Mouse (Mus musculus) midbrain, postnatal 0 days (tissue): ENCODE measurements around the gene Med23. TPM values are rescaled to one million over a fixed set of nuclear protein-coding genes. Genes with fewer than 3 reads are reported as not detected.

ENCODE experiments used
- ATAC-seq: fragments of 200-750 bp; cut with Nextera tagmentation; 2 replicates; pipeline ENCODE4 v1.8.0; 2017; ENCODE audit warnings: moderate number of reproducible peaks, mild to moderate bottlenecking, moderate TSS enrichment, moderate library complexity; ENCODE audit not compliant: low FRiP score
- DNase-seq: peaks from one replicate; pipeline ENCODE4 v3.0.0-alpha.2; 2015; ENCODE audit warnings: low spot score
- H3K27ac ChIP-seq: fragments of 300-500 bp; sonication (generic); 2 replicates; pipeline ENCODE4 v1.5.1; 2014; ENCODE audit warnings: low read depth, mild to moderate bottlenecking, low read length, mixed read lengths
- H3K27me3 ChIP-seq: fragments of 300-500 bp; sonication (generic); 2 replicates; pipeline ENCODE4 v1.6.1; 2014; ENCODE audit warnings: low read length, control low read depth, mixed read lengths; ENCODE audit not compliant: insufficient read depth
- H3K36me3 ChIP-seq: fragments of 300-500 bp; sonication (generic); 2 replicates; pipeline ENCODE4 v1.6.1; 2014; ENCODE audit warnings: low read length, control low read depth, mixed read lengths; ENCODE audit not compliant: insufficient read depth
- H3K4me1 ChIP-seq: fragments of 300-500 bp; sonication (generic); 2 replicates; pipeline ENCODE4 v1.6.1; 2014; ENCODE audit warnings: mild to moderate bottlenecking, control low read depth, antibody characterized with exemption, low read length, mixed read lengths; ENCODE audit not compliant: insufficient read depth
- H3K4me2 ChIP-seq: fragments of 300-500 bp; sonication (generic); 2 replicates; pipeline ENCODE4 v1.6.1; 2014; ENCODE audit warnings: low read depth, mild to moderate bottlenecking, low read length, mixed read lengths; ENCODE audit not compliant: poor library complexity, severe bottlenecking
- H3K4me3 ChIP-seq: fragments of 300-500 bp; sonication (generic); 2 replicates; pipeline ENCODE4 v1.5.1; 2014; ENCODE audit warnings: low read depth, mild to moderate bottlenecking, low read length, moderate library complexity
- H3K9ac ChIP-seq: fragments of 300-500 bp; sonication (generic); replicated peaks from 2 replicates; pipeline ENCODE4 v1.6.1; 2014; ENCODE audit warnings: mild to moderate bottlenecking, low read length, moderate library complexity, mixed read lengths; ENCODE audit not compliant: poor library complexity, severe bottlenecking
- H3K9me3 ChIP-seq: fragments of 300-500 bp; sonication (generic); 2 replicates; pipeline ENCODE4 v1.6.1; 2016; ENCODE audit warnings: low read length, control low read depth
- CTCF ChIP-seq: IDR thresholded peaks from 2 replicates; pipeline ENCODE4 v1.5.1; 2016; ENCODE audit warnings: antibody characterized with exemption, mild to moderate bottlenecking
- WGBS: fragments of 180-500 bp; shearing (Covaris S2); extraction: QIAGEN DNeasy Blood & Tissue Kit; methylation state at CpG from one replicate; pipeline ENCODE4 v1.1.7; 2014; 5-methylcytosine and 5-hydroxymethylcytosine counted together
- polyA plus RNA-seq: library from polyadenylated mRNA; unstranded; fragments of >200 nt; fragmentation: Nextera tagmentation; extraction: Ambion mirVana; gene quantifications from 2 replicates; pipeline ENCODE4 v1.2.1, GENCODE M21; 2015
- total RNA-seq: library from RNA; depleted of rRNA; stranded (reverse); fragments of >200 nt; gene quantifications from 2 replicates; pipeline ENCODE4 v1.2.3, GENCODE M21; 2014; rRNA removed

The Med23 gene
- total RNA-seq (40.3 and 55.0 TPM in 2 replicates), polyA plus RNA-seq (15.1 and 19.0 TPM in 2 replicates)

DNA sequence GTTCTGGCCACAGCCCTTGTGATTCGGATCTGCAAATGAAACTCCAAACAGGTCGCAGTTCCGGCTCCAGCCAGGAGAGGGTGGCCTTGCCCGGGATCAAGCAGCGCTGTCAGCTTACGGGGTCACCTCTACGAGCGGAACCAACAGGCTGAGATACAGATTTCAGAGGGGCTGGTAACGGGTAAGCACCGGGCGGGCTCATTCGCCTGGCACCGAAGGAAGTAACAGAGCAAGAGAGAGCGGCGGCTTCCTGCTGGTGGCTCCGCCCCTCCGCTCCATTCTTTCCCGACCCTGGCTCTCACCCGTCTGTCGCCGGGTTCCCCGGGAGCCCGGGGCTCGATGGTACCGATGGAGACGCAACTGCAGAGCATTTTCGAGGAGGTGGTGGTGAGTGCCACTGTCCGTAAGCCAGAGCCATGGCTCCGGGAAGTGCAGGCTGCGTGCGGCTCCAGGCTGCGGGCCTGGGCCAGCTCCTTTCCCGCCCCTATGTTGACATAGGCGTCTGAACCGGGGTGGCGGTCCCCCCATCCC, at the start of gene Med23:
Med23 (plus strand) TSS at position 227 of the 531 bp plus-strand sequence.
- peak; percentile 98 for DNase-seq

DNA sequence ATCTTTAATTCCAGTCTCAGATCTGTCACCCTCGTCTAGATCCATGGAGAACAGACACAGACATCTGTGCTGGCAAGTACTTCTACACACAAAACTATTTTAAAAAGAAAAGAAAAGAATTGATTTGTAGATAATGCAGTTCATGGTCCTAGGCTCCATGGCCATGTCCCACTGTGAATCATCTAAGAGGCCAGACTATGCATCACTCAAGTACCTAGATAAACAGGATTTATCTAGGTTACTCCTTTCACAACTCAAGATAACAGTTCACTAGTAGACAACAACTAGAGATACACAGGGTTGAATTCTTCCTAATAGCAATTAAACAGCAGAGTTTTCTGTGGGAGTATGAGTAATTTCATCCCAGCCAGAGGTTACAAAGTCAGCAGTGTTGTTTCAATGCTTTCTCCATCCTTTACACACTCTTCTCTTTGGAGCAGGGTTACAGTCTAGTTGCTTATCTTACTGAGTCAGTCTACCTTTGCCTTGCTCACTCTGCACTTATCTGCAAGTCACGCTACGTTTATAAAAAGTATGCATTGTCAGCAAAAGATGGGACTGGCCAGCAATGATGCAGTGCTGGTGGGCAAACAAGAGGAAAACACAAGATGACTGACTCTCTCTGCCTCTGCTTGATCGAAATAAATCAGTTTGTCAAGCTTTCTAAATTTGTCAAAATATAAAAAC, 47.7 kb upstream of the Med23 start:
- H3K27ac ChIP-seq: no peak overlapping the region
- ATAC-seq (no peak), DNase-seq (no peak)
- no peaks in the 10 kb centered on the region for H3K27me3 ChIP-seq
- no peak overlapping the region for H3K4me2 ChIP-seq
- no peaks in the 10 kb centered on the region for H3K9me3 ChIP-seq
- no peak for TF ChIP-seq CTCF
- no peaks in the 10 kb centered on the region for H3K36me3 ChIP-seq
- no peaks in the 10 kb centered on the region for H3K4me1 ChIP-seq
- no peak overlapping the region for H3K4me3 ChIP-seq
- 86% methylated on average over 4 of the region's 4 CpGs for WGBS
- H3K9ac ChIP-seq: no peak overlapping the region

More for the DNA sequence above, at the start of gene Med23:
- Histone ChIP-seq H3K4me3 (peak within 1 kb of the TSS; percentile 95), H3K27ac (peak within 1 kb of the TSS; percentile 47; the same call in 1 of the 2 replicates), H3K4me1 (no peaks in the 10 kb centered on the region), H3K9ac (peak within 1 kb of the TSS; percentile 96), H3K27me3 (0 out of 2 replicates have a peak, but pooled peaks cover 3% of the 10 kb centered on the region), H3K9me3 (no peaks in the 10 kb centered on the region), H3K4me2 (peak within 1 kb of the TSS; percentile 60), H3K36me3 (peaks cover 14% of the 10 kb centered on the region)
- ATAC-seq: peak; percentile 100
- WGBS: under 1% methylated on average over 36 of the region's 36 CpGs
- peak; percentile 98 for TF ChIP-seq CTCF

DNA sequence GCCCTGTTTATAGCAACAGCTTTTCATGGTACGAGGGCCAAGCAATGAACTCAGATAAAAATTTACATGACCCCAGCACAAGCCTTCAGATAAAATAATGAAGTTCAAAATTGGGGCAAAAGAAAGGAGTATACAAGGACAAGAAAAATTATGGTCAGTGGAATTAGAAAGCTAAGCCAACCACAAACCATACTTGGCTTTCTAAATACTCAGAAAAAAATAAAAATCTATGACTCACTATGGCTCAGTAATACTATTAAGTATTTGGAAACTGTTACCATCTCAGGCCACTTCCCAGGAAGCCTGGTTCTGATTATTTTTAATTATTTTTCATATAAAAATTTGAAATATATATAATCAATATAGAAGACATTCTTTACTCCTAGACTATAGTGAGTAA, 46.9 kb upstream of the Med23 start:
- no peak overlapping the region for H3K4me2 ChIP-seq
- H3K9ac ChIP-seq: no peak overlapping the region
- no peak for DNase-seq
- no peaks in the 10 kb centered on the region for H3K36me3 ChIP-seq
- 88% methylated on average over 1 of the region's 1 CpGs for WGBS
- H3K9me3 ChIP-seq: no peaks in the 10 kb centered on the region
- H3K27me3 ChIP-seq: no peaks in the 10 kb centered on the region
- no peak overlapping the region for H3K27ac ChIP-seq
- ATAC-seq: no peak
- TF ChIP-seq CTCF: no peak
- no peaks in the 10 kb centered on the region for H3K4me1 ChIP-seq
- H3K4me3 ChIP-seq: no peak overlapping the region

DNA sequence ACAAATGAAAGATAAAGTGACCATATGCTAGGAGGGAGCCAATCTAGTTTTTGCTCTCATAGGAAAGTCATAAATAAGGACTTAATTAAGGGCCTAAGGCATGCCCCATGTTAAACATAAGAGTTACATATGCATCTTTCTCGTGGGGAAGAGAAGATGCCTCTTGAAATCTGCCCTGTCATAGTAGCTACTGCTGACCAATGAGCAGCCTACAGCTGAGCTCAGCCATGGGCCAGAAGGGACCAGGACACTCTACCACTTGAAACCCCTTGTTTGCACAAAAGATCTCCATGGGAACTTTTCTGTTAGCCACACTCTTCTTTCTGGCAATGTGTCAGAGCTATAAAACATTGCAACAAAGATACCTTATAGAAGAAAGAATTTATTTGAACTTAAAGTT, 46.5 kb upstream of the Med23 start:
- no peak overlapping the region for H3K4me2 ChIP-seq
- DNase-seq: no peak
- no peak for TF ChIP-seq CTCF
- no peak overlapping the region for H3K4me3 ChIP-seq
- H3K9ac ChIP-seq: no peak overlapping the region
- no peaks in the 10 kb centered on the region for H3K36me3 ChIP-seq
- no peaks in the 10 kb centered on the region for H3K27me3 ChIP-seq
- no peaks in the 10 kb centered on the region for H3K9me3 ChIP-seq
- no peak overlapping the region for H3K27ac ChIP-seq
- no peak for ATAC-seq
- WGBS: 49% methylated on average over 1 of the region's 1 CpGs
- no peaks in the 10 kb centered on the region for H3K4me1 ChIP-seq

DNA sequence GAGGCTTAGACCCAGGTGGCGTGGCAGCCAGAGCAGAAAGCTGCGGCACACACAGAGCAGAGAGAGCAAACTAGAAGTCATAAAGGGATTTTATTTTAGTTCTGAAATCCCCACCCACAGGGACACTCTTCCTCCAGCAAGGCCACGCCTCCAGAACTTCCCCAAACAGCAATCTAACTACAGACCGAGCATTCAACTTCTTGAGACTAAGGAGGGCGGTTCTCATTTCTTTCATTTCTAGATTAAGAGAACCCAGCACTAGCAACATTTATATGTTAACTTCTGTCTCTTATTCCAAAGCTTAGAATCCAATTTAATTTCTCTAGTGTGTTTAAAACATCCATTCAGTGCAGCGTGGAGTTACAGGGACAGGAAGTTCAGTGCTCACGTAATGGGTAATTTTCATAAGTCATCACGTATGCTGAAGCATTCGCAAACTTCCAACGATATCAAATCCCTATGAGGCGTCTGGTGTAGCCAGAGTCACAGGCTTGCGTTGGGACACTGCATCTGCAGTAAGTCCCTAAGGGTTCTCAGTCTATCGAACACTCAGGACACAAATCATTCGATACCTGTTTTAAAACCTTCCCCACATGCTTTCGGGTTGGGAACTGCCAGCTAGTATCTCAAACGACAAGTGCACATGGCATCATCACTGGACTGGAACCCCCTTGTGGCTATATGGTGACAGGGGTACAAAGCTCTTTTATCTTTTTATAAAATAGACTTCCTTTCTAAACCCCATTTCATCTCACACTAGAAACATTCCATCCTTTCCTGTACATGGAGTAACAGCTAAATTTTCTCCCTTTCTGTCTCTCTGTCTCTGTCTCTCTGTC, 45.9 kb upstream of the Med23 start:
- ATAC-seq (no peak), DNase-seq (no peak)
- no peak overlapping the region for H3K9ac ChIP-seq
- no peaks in the 10 kb centered on the region for H3K36me3 ChIP-seq
- H3K4me2 ChIP-seq: no peak overlapping the region
- no peak overlapping the region for H3K27ac ChIP-seq
- no peak for TF ChIP-seq CTCF
- WGBS: 77% methylated on average over 16 of the region's 16 CpGs
- H3K4me3 ChIP-seq: no peak overlapping the region
- no peaks in the 10 kb centered on the region for H3K9me3 ChIP-seq
- no peaks in the 10 kb centered on the region for H3K27me3 ChIP-seq
- H3K4me1 ChIP-seq: no peaks in the 10 kb centered on the region

DNA sequence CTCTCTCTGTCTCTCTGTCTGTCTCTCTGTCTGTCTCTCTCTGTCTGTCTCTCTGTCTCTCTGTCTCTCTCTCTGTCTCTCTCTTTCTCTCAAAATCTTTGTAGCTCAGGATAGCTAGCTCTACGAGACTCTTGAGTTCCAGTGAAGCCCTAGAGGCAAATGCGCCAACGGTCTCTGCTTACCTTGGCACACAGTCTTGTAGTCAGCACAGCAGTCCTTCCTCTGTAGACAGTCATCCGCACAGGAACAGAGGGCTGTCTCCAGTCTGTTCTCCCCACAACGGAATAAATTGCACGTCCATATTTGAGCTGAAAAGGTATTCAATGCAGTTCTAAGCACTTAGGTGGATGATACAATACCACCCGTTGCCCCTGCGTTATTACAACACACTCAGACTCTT, 45.2 kb upstream of the Med23 start:
- WGBS: 85% methylated on average over 8 of the region's 8 CpGs
- no peaks in the 10 kb centered on the region for H3K36me3 ChIP-seq
- no peak overlapping the region for H3K27ac ChIP-seq
- no peak overlapping the region for H3K4me3 ChIP-seq
- H3K9me3 ChIP-seq: no peaks in the 10 kb centered on the region
- no peak overlapping the region for H3K9ac ChIP-seq
- H3K27me3 ChIP-seq: no peaks in the 10 kb centered on the region
- no peak for ATAC-seq
- no peak for TF ChIP-seq CTCF
- H3K4me1 ChIP-seq: no peaks in the 10 kb centered on the region
- no peak for DNase-seq
- no peak overlapping the region for H3K4me2 ChIP-seq
